ENCODE assay signal across 8 mouse cellular contexts in the genomic region with DNA sequence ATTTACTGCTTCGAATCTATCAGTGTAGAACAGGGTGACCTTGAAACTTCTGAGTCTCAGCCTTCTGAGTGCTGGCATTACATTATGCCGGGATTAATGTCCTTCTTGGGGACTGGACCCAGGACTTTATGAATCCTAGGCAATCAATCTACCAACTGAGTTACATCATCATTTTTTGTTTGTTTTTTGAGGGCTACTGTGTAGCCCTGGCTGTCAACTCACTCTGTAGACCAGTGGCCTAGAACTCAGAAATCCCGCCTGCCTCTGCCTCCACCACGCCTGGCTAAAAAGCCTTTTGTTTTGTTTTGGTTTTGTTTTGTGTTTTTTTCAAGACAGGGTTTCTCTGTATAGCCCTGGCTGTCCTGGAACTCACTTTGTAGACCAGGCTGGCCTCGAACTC. TPM values are rescaled to one million over a fixed set of nuclear protein-coding genes. Genes with fewer than 3 reads are reported as not detected.
A peak's percentile ranks its signal among the peaks of the same experiment; 100 is the strongest.
DNase-seq lines count a peak whose midpoint lies in the region; ATAC-seq and TF ChIP-seq lines count a peak whose summit lies in the region.

No protein-coding gene starts in this region.

- no peaks in the 10 kb centered on the region for H3K27me3 ChIP-seq in testis, adult 2 months (ENCODE audit: control insufficient read depth, insufficient read depth, low read length)
- no peaks in the 10 kb centered on the region for H3K27me3 ChIP-seq in liver, embryonic 12.5 days (replicated peaks)

- peak overlapping the region; percentile 73 for H3K4me2 ChIP-seq in liver, embryonic 12.5 days

- no peaks in the 10 kb centered on the region for H3K36me3 ChIP-seq in testis, adult 2 months (ENCODE audit: control insufficient read depth, insufficient read depth, low read length)
- peaks cover 17% of the 10 kb centered on the region for H3K36me3 ChIP-seq in liver, embryonic 12.5 days

- WGBS in liver, embryonic 12.5 days (ENCODE audit: insufficient replicate concordance) = 58% methylated on average over 5 of the region's 5 CpGs

- peak overlapping the region; percentile 90 for H3K27ac ChIP-seq in testis, adult 2 months (ENCODE audit: control insufficient read depth, insufficient read depth, low read depth, low read length)
- H3K27ac ChIP-seq in liver, embryonic 12.5 days = peak overlapping the region; percentile 100

- no peak for ATAC-seq in liver, embryonic 12.5 days
- no peak for ATAC-seq in activated CD4-positive, CD25-positive, alpha-beta regulatory T cell, adult 4 months

- peak overlapping the region; percentile 92 for H3K4me3 ChIP-seq in testis, adult 2 months (ENCODE audit: control insufficient read depth, low read depth, low read length)
- peak overlapping the region; percentile 98 for H3K4me3 ChIP-seq in liver, embryonic 12.5 days

- TF ChIP-seq CTCF in testis, adult 2 months (IDR thresholded peaks at IDR 0.05; ENCODE audit: control insufficient read depth, insufficient read depth, insufficient replicate concordance, low read depth, low read length) = no peak

- no peak for TF ChIP-seq POLR2A in testis, adult 2 months (IDR thresholded peaks at IDR 0.05; ENCODE audit: control insufficient read depth, low read depth, low read length)

- DNase-seq in adrenal gland, postnatal 36 days = peak; percentile 11 to 29
- DNase-seq in adrenal gland, postnatal 4 days (ENCODE audit: low spot score in 2 of 2) = no peak
- no peak for DNase-seq in testis, postnatal 10 days (ENCODE audit: low spot score)
- no peak for DNase-seq in gastrocnemius, postnatal 10 days
- no peak for DNase-seq in urinary bladder, postnatal 36 days (ENCODE audit: low spot score in 2 of 2)

- peak overlapping the region; percentile 99 for H3K9ac ChIP-seq in liver, embryonic 12.5 days

- no peaks in the 10 kb centered on the region for H3K9me3 ChIP-seq in liver, embryonic 12.5 days (replicated peaks)

- peaks cover 8% of the 10 kb centered on the region for H3K4me1 ChIP-seq in testis, adult 2 months (ENCODE audit: control insufficient read depth, insufficient read depth, low read length)
- peaks cover 54% of the 10 kb centered on the region for H3K4me1 ChIP-seq in liver, embryonic 12.5 days

RNA-seq across cellular contexts. Expression of gene Snx3, which starts 0.7 kb away (rescaled TPM):
- total RNA-seq in adrenal gland, postnatal 36 days (2021) = 100 to 1,000 TPM; 213 to 260 TPM
- total RNA-seq in adrenal gland, postnatal 4 days (2021) = 100 to 1,000 TPM; 166 to 175 TPM
- polyA plus RNA-seq in testis, adult 2 months (2012; rRNA removed) = 315 and 363 TPM in 2 replicates
- 291 and 307 TPM in 2 replicates for polyA plus RNA-seq in liver, embryonic 12.5 days (2016; fragmentation: Nextera tagmentation; extraction: Ambion mirVana)
- polyA plus RNA-seq in activated CD4-positive, CD25-positive, alpha-beta regulatory T cell, adult 4 months (2017; shearing (Covaris generic)) = 100 to 1,000 TPM; 215 to 235 TPM
- 100 to 1,000 TPM; 155 to 161 TPM for total RNA-seq in gastrocnemius, postnatal 10 days (2021)

RNA-seq across cellular contexts. Expression of gene Afg1l, which starts 22.8 kb away (rescaled TPM):
- total RNA-seq in adrenal gland, postnatal 36 days (2021) = 10 to 100 TPM; 21.1 to 21.6 TPM
- total RNA-seq in adrenal gland, postnatal 4 days (2021) = 10 to 100 TPM; 11.4 to 11.8 TPM
- polyA plus RNA-seq in testis, adult 2 months (2012; rRNA removed) = 1.5 and 1.7 TPM in 2 replicates
- 3.2 and 3.3 TPM in 2 replicates for polyA plus RNA-seq in liver, embryonic 12.5 days (2016; fragmentation: Nextera tagmentation; extraction: Ambion mirVana)
- polyA plus RNA-seq in activated CD4-positive, CD25-positive, alpha-beta regulatory T cell, adult 4 months (2017; shearing (Covaris generic)) = 1 to 10 TPM; 2.9 to 5.2 TPM
- 1 to 10 TPM; 4.8 to 5.5 TPM for total RNA-seq in gastrocnemius, postnatal 10 days (2021)

Comparison
In these comparisons a context has a peak if more than half of its experiments do, and no peak if none do; other contexts are left out.
1. DNase-seq: peak in adrenal gland, postnatal 36 days (2 of 2); none in adrenal gland, postnatal 4 days (0 of 2), testis, postnatal 10 days (single experiment), gastrocnemius, postnatal 10 days (single experiment) and urinary bladder, postnatal 36 days (0 of 2).